Mouse (Mus musculus): ENCODE data around the gene Mzt1.

DNA sequence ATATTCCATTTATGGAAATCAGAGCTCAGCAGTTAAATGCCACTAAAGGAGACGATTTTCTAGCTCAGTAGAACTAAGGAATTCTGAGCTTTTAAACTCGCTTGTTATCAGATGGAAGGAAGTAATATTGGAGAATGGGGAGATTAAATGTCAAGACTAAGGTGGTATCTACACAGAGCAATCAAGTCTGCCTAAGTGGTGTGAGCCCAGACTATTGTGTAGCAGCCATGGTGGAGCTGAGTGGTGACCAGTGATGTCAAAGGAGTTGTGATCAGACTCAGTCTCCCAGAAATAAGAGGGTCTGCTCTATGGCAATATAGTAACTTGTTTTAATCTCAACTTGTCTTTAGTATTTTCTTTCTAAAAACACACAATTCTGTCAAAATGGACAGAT, 35.0 kb downstream of the Mzt1 start:
- TF ChIP-seq CTCF (IDR thresholded peaks at IDR 0.05; ENCODE audit: extremely low read depth, insufficient read length, insufficient replicate concordance, low read depth, low read length) (no peak), POLR2A (IDR thresholded peaks at IDR 0.05; ENCODE audit: low read depth, low read length) (no peak)

All from small intestine, adult 2 months (tissue).